In the genomic region with DNA sequence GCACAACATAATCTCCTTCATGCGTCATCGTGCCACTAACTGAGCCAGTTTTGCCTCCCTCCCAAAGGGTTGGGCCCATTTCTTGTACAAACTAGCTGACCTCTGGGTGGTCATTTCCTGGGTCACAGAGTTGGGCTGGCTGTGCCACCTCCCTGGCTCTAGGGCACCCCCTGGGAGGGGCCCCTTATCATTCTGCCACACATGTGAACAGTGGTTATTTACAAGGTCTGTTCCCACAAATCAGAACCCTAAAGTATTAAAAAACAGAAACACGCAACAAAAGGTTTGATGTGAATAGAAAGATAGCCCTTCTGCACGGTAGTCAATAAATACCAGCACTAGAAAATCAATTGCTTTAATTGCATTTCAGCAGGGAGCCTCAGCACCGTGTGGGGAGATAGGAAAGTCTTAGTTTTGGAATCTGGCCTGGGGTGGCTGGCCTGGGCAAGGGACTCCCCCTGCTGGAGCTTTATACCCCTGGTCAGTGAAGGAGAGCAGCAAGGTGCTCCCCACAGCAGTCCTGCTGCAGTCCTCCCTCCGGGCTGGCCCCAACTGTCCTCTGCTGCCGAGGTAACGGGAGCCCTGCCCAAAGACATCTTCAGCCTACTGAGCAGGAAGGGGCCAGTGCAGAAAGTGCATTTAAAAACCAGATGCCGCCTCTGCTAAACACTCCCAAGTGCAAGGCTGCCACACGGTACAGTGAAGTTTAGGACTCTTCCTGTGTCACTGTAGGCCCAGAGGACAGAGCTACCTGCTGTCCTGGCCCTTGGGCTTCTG, we compare ENCODE assay signal across 23 mouse cellular contexts. TPM values are rescaled to one million over a fixed set of nuclear protein-coding genes. Genes with fewer than 3 reads are reported as not detected.
DNase-seq lines count a peak whose midpoint lies in the region; ATAC-seq and TF ChIP-seq lines count a peak whose summit lies in the region.
"Had no signal": no experiment of that assay in that cellular context is flagged by ENCODE, and none has a peak within 500 bp of the region (broad histone marks: within the 10 kb centered on the region; RNA-seq: fewer than 3 reads in every experiment).

No protein-coding gene starts in this region.

- H3K36me3 ChIP-seq in heart, embryonic 12.5 days = peaks cover 86% of the 10 kb centered on the region
- peaks cover 93% of the 10 kb centered on the region for H3K36me3 ChIP-seq in liver, embryonic 13.5 days

- no peaks in the 10 kb centered on the region for H3K27me3 ChIP-seq in heart, embryonic 12.5 days (replicated peaks)
- peaks cover 2% of the 10 kb centered on the region; the same call in 1 of the 2 replicates for H3K27me3 ChIP-seq in liver, embryonic 13.5 days
- H3K27me3 ChIP-seq: neural tube, embryonic 15.5 days; Patski had no signal

- H3K4me3 ChIP-seq in heart, embryonic 12.5 days = no peak overlapping the region
- no peak overlapping the region for H3K4me3 ChIP-seq in left cerebral cortex, adult 2 months
- no peak overlapping the region for H3K4me3 ChIP-seq in liver, embryonic 13.5 days (replicated peaks)
- H3K4me3 ChIP-seq: neural tube, embryonic 15.5 days had no signal

- intact Hi-C loops in heart, postnatal 36 days (cut with DNase I) = no loop called here
- intact Hi-C loops in left cerebral cortex, adult 2 months (cut with DNase I) = no loop called here
- intact Hi-C loops in left cerebral cortex, postnatal 4 days (cut with DNase I) = no loop called here

- 66% methylated on average over 10 of the region's 10 CpGs for WGBS in heart, embryonic 12.5 days
- 60% methylated on average over 10 of the region's 10 CpGs for WGBS in liver, embryonic 13.5 days (ENCODE audit: insufficient replicate concordance)

- H3K4me2 ChIP-seq in heart, embryonic 12.5 days = no peak overlapping the region
- peak overlapping the region; percentile 5; the same call in 1 of the 2 replicates for H3K4me2 ChIP-seq in liver, embryonic 13.5 days
- H3K4me2 ChIP-seq: neural tube, embryonic 15.5 days had no signal

- H3K4me1 ChIP-seq in heart, embryonic 12.5 days (replicated peaks) = peaks cover 43% of the 10 kb centered on the region
- H3K4me1 ChIP-seq in liver, embryonic 13.5 days (replicated peaks) = peaks cover 70% of the 10 kb centered on the region

- no peak for DNase-seq in heart, postnatal 36 days
- no peak for DNase-seq in left cerebral cortex, adult 2 months (ENCODE audit: extremely low spot score in 1 of 2, low spot score in 2 of 2)
- DNase-seq in left cerebral cortex, postnatal 4 days = no peak
- DNase-seq in MN1 (ENCODE audit: low spot score) = peak; percentile 52
- no peak for DNase-seq in liver, embryonic 13.5 days
- DNase-seq in cerebellum, postnatal 14 days = no peak
- DNase-seq in B cell, adult 2 months = no peak
- DNase-seq: adrenal gland, adult 8-10 months; cerebellum, adult 18-20 months; gastrocnemius, postnatal 10 days; heart, adult 18-20 months; heart, postnatal 4 days; kidney, adult 18-20 months; kidney, postnatal 14 days; layer of hippocampus, adult 9-11 months; lung, postnatal 10 days; midbrain, embryonic 14.5 days; spleen, adult 18-20 months; thymus, postnatal 4 days had no signal

- H3K27ac ChIP-seq in heart, embryonic 12.5 days (ENCODE audit: poor library complexity, severe bottlenecking) = peak overlapping the region; percentile 37; the same call in 1 of the 2 replicates
- H3K27ac ChIP-seq in left cerebral cortex, adult 2 months = no peak overlapping the region
- peak overlapping the region; percentile 76 for H3K27ac ChIP-seq in liver, embryonic 13.5 days
- H3K27ac ChIP-seq: neural tube, embryonic 15.5 days had no signal

- no peak for ATAC-seq in heart, embryonic 12.5 days (ENCODE audit: insufficient number of reproducible peaks, low FRiP score)
- peak; percentile 51 for ATAC-seq in liver, embryonic 13.5 days (ENCODE audit: low read depth)
- ATAC-seq: hindbrain, embryonic 16.5 days; Patski had no signal

- TF ChIP-seq CTCF in left cerebral cortex, adult 2 months (IDR thresholded peaks at IDR 0.05) = peak; percentile 10

- H3K9me3 ChIP-seq in heart, embryonic 12.5 days (replicated peaks) = no peaks in the 10 kb centered on the region
- no peaks in the 10 kb centered on the region for H3K9me3 ChIP-seq in liver, embryonic 13.5 days (replicated peaks)
- H3K9me3 ChIP-seq: neural tube, embryonic 15.5 days had no signal

- H3K9ac ChIP-seq in heart, embryonic 12.5 days = no peak overlapping the region
- no peak overlapping the region for H3K9ac ChIP-seq in liver, embryonic 13.5 days
- H3K9ac ChIP-seq: neural tube, embryonic 15.5 days had no signal

RNA-seq across cellular contexts. Expression of a gene that starts 6.8 kb away (rescaled TPM):
- 122 and 126 TPM in 2 replicates for polyA plus RNA-seq in heart, embryonic 12.5 days (2016; fragmentation: Nextera tagmentation; extraction: Ambion mirVana)
- total RNA-seq in heart, postnatal 36 days (2021) = 10 to 100 TPM; 69.1 to 69.9 TPM
- 10 to 100 TPM; 72.1 to 79.8 TPM for total RNA-seq in left cerebral cortex, adult 2 months (2021)
- 10 to 100 TPM; 53.6 to 63.3 TPM for total RNA-seq in left cerebral cortex, postnatal 4 days (2021)
- polyA plus RNA-seq in liver, embryonic 13.5 days (2015; fragmentation: Nextera tagmentation; extraction: Ambion mirVana) = 94.5 and 95.3 TPM in 2 replicates

RNA-seq across cellular contexts. Expression of a gene that starts 12.0 kb away (rescaled TPM):
- polyA plus RNA-seq in heart, embryonic 12.5 days (2016; fragmentation: Nextera tagmentation; extraction: Ambion mirVana) = 53.3 and 54.2 TPM in 2 replicates
- total RNA-seq in heart, postnatal 36 days (2021) = 10 to 100 TPM; 16.6 to 20.4 TPM
- total RNA-seq in left cerebral cortex, adult 2 months (2021) = 10 to 100 TPM; 17.6 to 19.2 TPM
- total RNA-seq in left cerebral cortex, postnatal 4 days (2021) = 100 to 1,000 TPM; 181 to 191 TPM
- polyA plus RNA-seq in liver, embryonic 13.5 days (2015; fragmentation: Nextera tagmentation; extraction: Ambion mirVana) = 9.3 and 9.8 TPM in 2 replicates

RNA-seq across cellular contexts. Expression of a gene that starts 25.9 kb away (rescaled TPM):
- polyA plus RNA-seq in heart, embryonic 12.5 days (2016; fragmentation: Nextera tagmentation; extraction: Ambion mirVana) = 102 and 109 TPM in 2 replicates
- total RNA-seq in heart, postnatal 36 days (2021) = 10 to 100 TPM; 73.7 to 91.4 TPM
- 10 to 100 TPM; 71.4 to 76.8 TPM for total RNA-seq in left cerebral cortex, adult 2 months (2021)
- total RNA-seq in left cerebral cortex, postnatal 4 days (2021) = 10 to 100 TPM; 84.3 to 84.6 TPM
- polyA plus RNA-seq in liver, embryonic 13.5 days (2015; fragmentation: Nextera tagmentation; extraction: Ambion mirVana) = 66.7 and 68.0 TPM in 2 replicates

RNA-seq across cellular contexts. Expression of a gene that starts 26.0 kb away (rescaled TPM):
- polyA plus RNA-seq in heart, embryonic 12.5 days (2016; fragmentation: Nextera tagmentation; extraction: Ambion mirVana) = 118 and 121 TPM in 2 replicates
- 100 to 1,000 TPM; 536 to 626 TPM for total RNA-seq in heart, postnatal 36 days (2021)
- 10 to 100 TPM; 84.5 to 89.1 TPM for total RNA-seq in left cerebral cortex, adult 2 months (2021)
- 10 to 100 TPM; 41.8 to 42.4 TPM for total RNA-seq in left cerebral cortex, postnatal 4 days (2021)
- 51.4 and 51.5 TPM in 2 replicates for polyA plus RNA-seq in liver, embryonic 13.5 days (2015; fragmentation: Nextera tagmentation; extraction: Ambion mirVana)

RNA-seq across cellular contexts. Expression of a gene that starts 53.8 kb away (rescaled TPM):
- 26.2 and 28.2 TPM in 2 replicates for polyA plus RNA-seq in heart, embryonic 12.5 days (2016; fragmentation: Nextera tagmentation; extraction: Ambion mirVana)
- total RNA-seq in heart, postnatal 36 days (2021) = 1 to 10 TPM; 6.8 to 6.9 TPM
- 1 to 10 TPM; 1.6 to 2.0 TPM for total RNA-seq in left cerebral cortex, adult 2 months (2021)
- 1 to 10 TPM; 4.9 to 5.5 TPM for total RNA-seq in left cerebral cortex, postnatal 4 days (2021)
- 3.5 TPM in 2 replicates for polyA plus RNA-seq in liver, embryonic 13.5 days (2015; fragmentation: Nextera tagmentation; extraction: Ambion mirVana)

Comparison
In these comparisons a context has a peak if more than half of its experiments do, and no peak if none do; other contexts are left out.
1. RNA of a gene that starts 12.0 kb away (total RNA-seq): 181 to 191 TPM in left cerebral cortex, postnatal 4 days; 16.6 to 20.4 TPM in heart, postnatal 36 days and 17.6 to 19.2 TPM in left cerebral cortex, adult 2 months; every median in the first group is over 4 times any median in the second.